Mouse (Mus musculus): ENCODE measurements around the gene Tom1l2. TPM values are rescaled to one million over a fixed set of nuclear protein-coding genes. Genes with fewer than 3 reads are reported as not detected.

Tom1l2 gene
- polyA plus RNA-seq, 1 experiment from 2014 or later: 54.5 TPM

DNA sequence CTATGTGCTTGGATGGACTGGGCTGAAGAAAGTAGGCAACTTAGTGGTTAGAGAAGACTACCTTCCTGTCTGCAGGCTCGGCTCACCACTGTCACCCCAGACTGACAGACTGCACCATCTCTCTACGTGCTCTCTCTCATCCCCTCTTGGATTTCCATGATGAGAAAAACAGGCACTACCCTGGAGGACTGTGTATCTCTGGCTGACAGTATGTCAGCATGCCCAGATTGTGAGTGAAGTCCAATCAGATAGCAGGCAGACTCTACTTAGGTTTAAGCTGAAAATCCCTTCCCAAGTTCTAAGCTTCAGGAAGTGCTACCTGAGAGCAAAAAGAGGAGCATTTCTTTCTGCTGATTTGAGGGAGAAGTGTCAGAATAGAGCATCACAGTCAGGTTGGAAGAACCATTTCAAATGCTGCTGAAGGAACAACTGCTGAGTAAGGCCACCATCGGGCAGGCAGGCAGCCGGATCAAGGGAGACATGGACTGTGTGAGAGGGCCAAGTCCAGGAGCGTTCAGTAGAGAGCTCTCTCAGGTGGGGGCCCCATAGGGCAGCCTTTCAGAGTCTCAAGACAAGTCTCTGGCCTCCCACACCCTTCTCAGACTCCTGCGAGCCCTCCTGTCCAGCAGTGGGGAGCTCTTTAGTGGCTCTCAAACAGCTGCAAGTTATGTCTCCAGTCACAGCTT is 76.2 kb downstream of the Tom1l2 start:
- Histone ChIP-seq H3K27ac (peak overlapping the region; percentile 71), H3K9me3 (no peaks in the 10 kb centered on the region), H3K4me1 (replicated peaks) (peaks cover 36% of the 10 kb centered on the region), H3K36me3 (peaks cover 11% of the 10 kb centered on the region; the same call in 1 of the 2 replicates), H3K4me2 (no peak overlapping the region), H3K27me3 (no peaks in the 10 kb centered on the region), H3K9ac (no peak overlapping the region), H3K4me3 (no peak overlapping the region)
- no peak for ATAC-seq (ENCODE audit: low FRiP score)
- WGBS: 86% methylated on average over 6 of the region's 6 CpGs

DNA sequence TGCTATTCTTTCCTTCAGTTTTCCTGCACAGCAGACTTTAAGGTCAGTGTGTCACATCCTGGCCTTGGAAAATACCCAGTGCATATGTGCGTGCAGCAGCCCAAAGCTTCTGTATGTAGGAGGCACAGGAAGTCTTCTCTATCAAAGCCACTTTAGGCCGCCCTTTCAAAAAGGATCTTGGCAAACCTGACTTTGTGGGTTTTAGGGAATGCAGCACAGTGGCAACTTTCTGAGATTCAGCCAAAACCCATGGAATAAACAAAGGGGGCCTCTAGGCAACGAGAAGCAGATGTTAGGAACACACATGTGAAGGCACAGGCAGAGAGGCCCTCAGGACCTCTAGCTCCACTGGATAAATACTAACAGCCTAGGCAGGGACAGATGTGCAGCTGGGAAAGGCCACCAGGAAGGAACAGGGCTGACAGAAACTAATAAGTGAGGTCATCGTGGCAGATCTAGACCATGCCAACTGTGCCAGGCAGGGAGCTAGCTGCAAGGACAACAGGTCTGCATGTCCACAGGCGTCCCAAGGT is 79.4 kb downstream of the Tom1l2 start:
- Histone ChIP-seq H3K27me3 (no peaks in the 10 kb centered on the region), H3K4me2 (no peak overlapping the region), H3K36me3 (peaks cover 27% of the 10 kb centered on the region), H3K4me3 (no peak overlapping the region), H3K4me1 (replicated peaks) (peaks cover 26% of the 10 kb centered on the region), H3K9me3 (no peaks in the 10 kb centered on the region), H3K9ac (no peak overlapping the region), H3K27ac (peak overlapping the region; percentile 80)
- 68% methylated on average over 5 of the region's 5 CpGs for WGBS
- ATAC-seq (ENCODE audit: low FRiP score): no peak

DNA sequence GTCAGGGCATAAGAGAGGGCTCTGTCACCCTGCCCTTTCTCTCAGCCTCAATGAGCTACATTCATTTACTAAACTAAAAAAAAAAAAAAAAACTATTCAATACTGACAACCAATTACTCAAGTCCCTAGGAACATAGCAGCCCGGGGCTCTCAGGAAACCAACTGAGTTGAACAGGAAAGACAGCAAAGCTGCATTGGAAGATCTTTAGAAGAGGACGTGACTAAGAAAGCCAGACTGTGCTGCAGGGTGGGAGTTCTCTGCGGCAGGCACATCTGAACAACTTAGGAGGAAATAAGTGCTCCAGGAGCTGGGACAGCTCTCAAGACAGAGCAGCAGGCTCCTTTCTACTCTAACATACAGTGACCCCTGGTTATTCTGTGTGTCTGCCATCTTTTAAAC is 84.1 kb downstream of the Tom1l2 start:
- no peak overlapping the region for H3K4me3 ChIP-seq
- WGBS: 34% methylated on average over 3 of the region's 3 CpGs
- peak overlapping the region; percentile 24; the same call in 1 of the 2 replicates for H3K9ac ChIP-seq
- H3K4me2 ChIP-seq: no peak overlapping the region
- no peak overlapping the region for H3K27ac ChIP-seq
- peaks cover 42% of the 10 kb centered on the region for H3K36me3 ChIP-seq
- peaks cover 29% of the 10 kb centered on the region for H3K4me1 ChIP-seq (replicated peaks)
- H3K27me3 ChIP-seq: no peaks in the 10 kb centered on the region
- no peaks in the 10 kb centered on the region for H3K9me3 ChIP-seq
- ATAC-seq (ENCODE audit: low FRiP score): no peak

GRCm38 (mm10) chr11:60265271-60265985 is 87.3 kb downstream of the Tom1l2 start:
- H3K36me3 ChIP-seq: peaks cover 34% of the 10 kb centered on the region
- no peak overlapping the region for H3K9ac ChIP-seq
- peaks cover 38% of the 10 kb centered on the region for H3K4me1 ChIP-seq (replicated peaks)
- 94% methylated on average over 4 of the region's 4 CpGs for WGBS
- 0 out of 2 replicates have a peak overlapping the region, but pooled peaks have one; percentile 35 for H3K27ac ChIP-seq
- ATAC-seq (ENCODE audit: low FRiP score): no peak
- no peaks in the 10 kb centered on the region for H3K9me3 ChIP-seq
- no peaks in the 10 kb centered on the region for H3K27me3 ChIP-seq
- H3K4me2 ChIP-seq: no peak overlapping the region
- no peak overlapping the region for H3K4me3 ChIP-seq

- ATAC-seq (ENCODE audit: low FRiP score): peak; percentile 49
- Histone ChIP-seq H3K27me3 (no peaks in the 10 kb centered on the region), H3K9ac (no peak overlapping the region), H3K4me1 (replicated peaks) (peaks cover 38% of the 10 kb centered on the region), H3K27ac (peak overlapping the region; percentile 67; the same call in 1 of the 2 replicates), H3K4me2 (no peak overlapping the region), H3K9me3 (no peaks in the 10 kb centered on the region), H3K4me3 (no peak overlapping the region), H3K36me3 (peaks cover 31% of the 10 kb centered on the region)
- WGBS: 83% methylated on average over 1 of the region's 1 CpGs
These were observed 88.1 kb downstream of the Tom1l2 start for GRCm38 (mm10) chr11:60264651-60265050.

DNA sequence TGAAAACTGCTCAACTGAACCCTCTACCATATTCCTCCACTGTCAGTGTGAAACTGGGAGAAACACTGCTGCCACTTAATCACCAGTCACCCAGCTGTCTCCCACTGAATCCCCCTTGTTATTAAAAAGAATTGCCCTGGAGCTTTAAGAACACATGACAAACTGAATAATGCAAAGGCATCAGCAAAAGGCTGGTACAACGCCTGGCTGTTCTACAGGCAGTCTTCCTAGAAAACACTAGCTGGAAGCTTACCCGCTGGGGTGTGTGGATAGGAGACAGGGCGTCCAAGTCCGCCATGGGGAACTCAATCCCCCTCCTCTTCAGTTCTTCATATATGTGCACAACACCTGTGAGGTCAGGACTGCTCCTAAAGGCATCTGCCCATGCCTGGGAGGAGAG is 90.3 kb downstream of the Tom1l2 start:
- 73% methylated on average over 4 of the region's 4 CpGs for WGBS
- Histone ChIP-seq H3K4me2 (no peak overlapping the region), H3K36me3 (peaks cover 35% of the 10 kb centered on the region), H3K9me3 (no peaks in the 10 kb centered on the region), H3K9ac (no peak overlapping the region), H3K4me3 (no peak overlapping the region), H3K27ac (peak overlapping the region; percentile 0; the same call in 1 of the 2 replicates), H3K4me1 (replicated peaks) (peaks cover 38% of the 10 kb centered on the region), H3K27me3 (no peaks in the 10 kb centered on the region)
- ATAC-seq (ENCODE audit: low FRiP score): no peak

DNA sequence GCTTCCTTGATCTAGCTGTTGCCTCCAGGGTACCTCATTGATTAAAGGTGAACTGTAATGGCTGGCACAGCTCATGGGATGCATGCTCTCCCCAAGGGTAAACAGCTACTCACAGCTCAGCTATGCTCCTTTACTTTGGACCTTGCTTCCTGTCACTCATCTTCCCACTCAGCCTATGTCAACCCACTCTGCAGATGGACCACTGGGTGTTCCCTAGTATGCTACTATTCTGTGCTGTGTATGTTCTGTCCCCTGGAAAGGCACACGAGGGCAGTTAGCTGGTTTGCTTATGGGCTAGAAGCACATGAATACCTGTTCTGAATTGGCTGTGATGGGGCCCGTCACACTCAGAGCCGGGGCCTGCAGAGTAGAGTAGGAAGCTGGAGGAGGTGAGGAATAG is 92.0 kb downstream of the Tom1l2 start:
- Histone ChIP-seq H3K27ac (no peak overlapping the region), H3K27me3 (no peaks in the 10 kb centered on the region), H3K36me3 (peaks cover 34% of the 10 kb centered on the region), H3K9me3 (no peaks in the 10 kb centered on the region), H3K9ac (no peak overlapping the region), H3K4me3 (no peak overlapping the region), H3K4me1 (replicated peaks) (peaks cover 54% of the 10 kb centered on the region), H3K4me2 (no peak overlapping the region)
- ATAC-seq (ENCODE audit: low FRiP score): no peak
- WGBS: 93% methylated on average over 3 of the region's 3 CpGs

DNA sequence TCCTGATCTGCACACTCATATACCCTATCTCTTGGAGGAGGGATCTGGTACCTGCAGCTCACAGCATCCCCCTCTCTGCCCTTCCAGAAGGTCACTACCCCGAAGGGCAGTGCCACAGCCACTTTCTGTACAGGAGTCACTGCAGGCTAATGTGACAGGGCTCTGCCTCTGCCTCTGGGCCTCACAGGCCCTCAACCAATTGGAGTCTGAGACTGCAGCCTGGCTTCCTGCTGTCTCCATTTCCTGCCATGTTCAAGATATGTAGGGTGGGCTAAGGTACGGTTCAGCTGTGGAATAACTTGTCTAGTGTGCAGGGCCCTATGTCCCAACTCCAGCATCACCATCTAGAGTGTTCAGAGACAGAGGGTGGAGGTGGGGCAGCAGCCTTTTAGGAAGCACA is 95.0 kb downstream of the Tom1l2 start:
- WGBS: 79% methylated on average over 2 of the region's 2 CpGs
- ATAC-seq (ENCODE audit: low FRiP score): no peak
- Histone ChIP-seq H3K4me1 (replicated peaks) (peaks cover 37% of the 10 kb centered on the region), H3K4me3 (no peak overlapping the region), H3K27ac (0 out of 2 replicates have a peak overlapping the region, but pooled peaks have one; percentile 18), H3K9ac (no peak overlapping the region), H3K4me2 (no peak overlapping the region), H3K27me3 (no peaks in the 10 kb centered on the region), H3K9me3 (no peaks in the 10 kb centered on the region), H3K36me3 (peaks cover 48% of the 10 kb centered on the region)

- H3K9me3 ChIP-seq: no peaks in the 10 kb centered on the region
- 79% methylated on average over 9 of the region's 9 CpGs for WGBS
- H3K27ac ChIP-seq: peak overlapping the region; percentile 60
- H3K27me3 ChIP-seq: no peaks in the 10 kb centered on the region
- H3K9ac ChIP-seq: no peak overlapping the region
- no peak for ATAC-seq (ENCODE audit: low FRiP score)
- peaks cover 31% of the 10 kb centered on the region for H3K4me1 ChIP-seq (replicated peaks)
- H3K4me2 ChIP-seq: no peak overlapping the region
- H3K36me3 ChIP-seq: peaks cover 56% of the 10 kb centered on the region
- no peak overlapping the region for H3K4me3 ChIP-seq
These were observed 96.0 kb downstream of the Tom1l2 start for GRCm38 (mm10) chr11:60256713-60257112.

DNA sequence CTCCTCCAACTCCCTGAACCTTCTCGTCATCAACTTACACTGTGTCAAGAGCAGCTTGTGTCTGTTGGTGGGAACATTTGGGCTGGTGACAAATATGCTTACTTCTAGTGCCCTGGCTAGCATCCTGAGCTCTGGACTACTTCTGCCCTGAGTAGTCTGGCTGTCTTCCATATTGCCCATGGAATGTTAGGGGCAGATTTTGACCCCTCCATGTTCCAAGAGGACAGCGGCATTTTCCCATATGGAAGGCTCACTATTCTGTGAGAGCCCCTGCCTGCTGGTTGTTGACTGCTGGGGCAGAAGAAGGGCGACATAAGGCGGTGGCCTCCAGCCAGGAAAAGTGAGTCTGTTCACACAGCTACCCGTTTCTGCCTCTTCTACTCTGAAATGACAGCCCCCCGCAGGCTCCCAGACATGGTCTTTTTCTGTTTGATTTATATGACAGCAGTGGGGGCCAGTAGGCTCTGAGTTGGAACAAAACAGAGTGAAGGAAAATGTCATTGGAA is 96.5 kb downstream of the Tom1l2 start:
- Histone ChIP-seq H3K4me1 (replicated peaks) (peaks cover 31% of the 10 kb centered on the region), H3K36me3 (peaks cover 58% of the 10 kb centered on the region), H3K4me2 (no peak overlapping the region), H3K9me3 (no peaks in the 10 kb centered on the region), H3K27ac (peak overlapping the region; percentile 60), H3K9ac (no peak overlapping the region), H3K27me3 (no peaks in the 10 kb centered on the region), H3K4me3 (no peak overlapping the region)
- WGBS: 48% methylated on average over 6 of the region's 6 CpGs
- 0 out of 2 replicates have a peak, but pooled peaks have one; percentile 57 for ATAC-seq (ENCODE audit: low FRiP score)

- Histone ChIP-seq H3K27ac (peak overlapping the region; percentile 60), H3K9ac (no peak overlapping the region; the same call in 1 of the 2 replicates), H3K27me3 (no peaks in the 10 kb centered on the region), H3K4me3 (no peak overlapping the region), H3K9me3 (no peaks in the 10 kb centered on the region), H3K4me1 (replicated peaks) (peaks cover 31% of the 10 kb centered on the region), H3K4me2 (no peak overlapping the region), H3K36me3 (peaks cover 55% of the 10 kb centered on the region)
- 76% methylated on average over 3 of the region's 3 CpGs for WGBS
- no peak for ATAC-seq (ENCODE audit: low FRiP score)
These were observed 97.1 kb downstream of the Tom1l2 start for GRCm38 (mm10) chr11:60255639-60256038.

- Histone ChIP-seq H3K36me3 (peaks cover 58% of the 10 kb centered on the region), H3K9ac (no peak overlapping the region; the same call in 1 of the 2 replicates), H3K27me3 (no peaks in the 10 kb centered on the region), H3K9me3 (no peaks in the 10 kb centered on the region; the same call in 1 of the 2 replicates), H3K27ac (peak overlapping the region; percentile 60), H3K4me1 (replicated peaks) (peaks cover 31% of the 10 kb centered on the region), H3K4me2 (no peak overlapping the region), H3K4me3 (no peak overlapping the region)
- WGBS: 44% methylated on average over 3 of the region's 3 CpGs
- no peak for ATAC-seq (ENCODE audit: low FRiP score)
These were observed 97.5 kb downstream of the Tom1l2 start for GRCm38 (mm10) chr11:60255181-60255580.
